Mouse (Mus musculus): ENCODE results near the gene Drg1. TPM values are rescaled to one million over a fixed set of nuclear protein-coding genes. Genes with fewer than 3 reads are reported as not detected.
A peak's percentile ranks its signal among the peaks of the same experiment; 100 is the strongest.

The Drg1 gene
- 226 and 231 TPM in 2 replicates for polyA plus RNA-seq (2015; fragmentation: Nextera tagmentation; extraction: Ambion mirVana)

GRCm38 (mm10) chr11:3266079-3266685, at the start of gene Drg1:
TSS of gene Drg1 (minus strand) at chr11:3266415.
- Histone ChIP-seq H3K4me3 (peak within 1 kb of the TSS; percentile 91), H3K36me3 (peaks cover 28% of the 10 kb centered on the region), H3K4me1 (peaks cover 13% of the 10 kb centered on the region), H3K27ac (peak within 1 kb of the TSS; percentile 97), H3K27me3 (no peaks in the 10 kb centered on the region), H3K9ac (peak within 1 kb of the TSS; percentile 97), H3K9me3 (no peaks in the 10 kb centered on the region), H3K4me2 (replicated peaks) (peak within 1 kb of the TSS; percentile 79)
- ATAC-seq (ENCODE audit: low FRiP score, low read depth), result peak; percentile 98
- WGBS, result under 1% methylated on average over 72 of the region's 72 CpGs

- 0 out of 2 replicates have a peak, but pooled peaks have one; percentile 49 for ATAC-seq (ENCODE audit: low FRiP score, low read depth)
- no peak overlapping the region for H3K4me2 ChIP-seq (replicated peaks)
- no peak overlapping the region for H3K4me3 ChIP-seq
Observed at GRCm38 (mm10) chr11:3314148-3314547, 47.9 kb upstream of the Drg1 start.

GRCm38 (mm10) chr11:3313294-3313693, 47.1 kb upstream of the Drg1 start:
- Histone ChIP-seq H3K36me3 (peaks cover 50% of the 10 kb centered on the region), H3K27ac (no peak overlapping the region), H3K27me3 (no peaks in the 10 kb centered on the region), H3K4me1 (no peaks in the 10 kb centered on the region), H3K4me3 (no peak overlapping the region), H3K4me2 (replicated peaks) (no peak overlapping the region), H3K9me3 (no peaks in the 10 kb centered on the region), H3K9ac (no peak overlapping the region)
- 86% methylated on average over 1 of the region's 1 CpGs for WGBS
- no peak for ATAC-seq (ENCODE audit: low FRiP score, low read depth)

More at GRCm38 (mm10) chr11:3314148-3314547, 47.9 kb upstream of the Drg1 start:
- no peak overlapping the region for H3K9ac ChIP-seq
- no peaks in the 10 kb centered on the region for H3K4me1 ChIP-seq
- WGBS, result 32% methylated on average over 2 of the region's 2 CpGs
- peaks cover 42% of the 10 kb centered on the region for H3K36me3 ChIP-seq
- no peak overlapping the region for H3K27ac ChIP-seq
- H3K9me3 ChIP-seq, result no peaks in the 10 kb centered on the region
- H3K27me3 ChIP-seq, result no peaks in the 10 kb centered on the region

GRCm38 (mm10) chr11:3311586-3312347, 45.6 kb upstream of the Drg1 start:
- H3K9ac ChIP-seq, result no peak overlapping the region
- no peak for ATAC-seq (ENCODE audit: low FRiP score, low read depth)
- 76% methylated on average over 10 of the region's 10 CpGs for WGBS
- H3K27ac ChIP-seq, result no peak overlapping the region
- no peaks in the 10 kb centered on the region for H3K9me3 ChIP-seq
- no peak overlapping the region for H3K4me2 ChIP-seq (replicated peaks)
- H3K27me3 ChIP-seq, result no peaks in the 10 kb centered on the region
- H3K4me3 ChIP-seq, result no peak overlapping the region
- H3K4me1 ChIP-seq, result no peaks in the 10 kb centered on the region
- H3K36me3 ChIP-seq, result peaks cover 66% of the 10 kb centered on the region

- Histone ChIP-seq H3K27ac (no peak overlapping the region), H3K4me1 (no peaks in the 10 kb centered on the region), H3K9me3 (no peaks in the 10 kb centered on the region), H3K4me2 (replicated peaks) (no peak overlapping the region), H3K27me3 (no peaks in the 10 kb centered on the region), H3K36me3 (peaks cover 74% of the 10 kb centered on the region), H3K4me3 (no peak overlapping the region), H3K9ac (no peak overlapping the region)
- WGBS, result 82% methylated on average over 10 of the region's 10 CpGs
- 0 out of 2 replicates have a peak, but pooled peaks have one; percentile 9 for ATAC-seq (ENCODE audit: low FRiP score, low read depth)
Observed at GRCm38 (mm10) chr11:3310789-3311585, 44.8 kb upstream of the Drg1 start.

- Histone ChIP-seq H3K9me3 (no peaks in the 10 kb centered on the region), H3K36me3 (peaks cover 85% of the 10 kb centered on the region), H3K4me3 (no peak overlapping the region), H3K9ac (no peak overlapping the region), H3K4me2 (replicated peaks) (no peak overlapping the region), H3K27me3 (no peaks in the 10 kb centered on the region), H3K27ac (no peak overlapping the region), H3K4me1 (no peaks in the 10 kb centered on the region)
- WGBS, result 89% methylated on average over 4 of the region's 4 CpGs
- ATAC-seq (ENCODE audit: low FRiP score, low read depth), result no peak
Observed at GRCm38 (mm10) chr11:3309884-3310283, 43.7 kb upstream of the Drg1 start.

GRCm38 (mm10) chr11:3307875-3308274, 41.7 kb upstream of the Drg1 start:
- 95% methylated on average over 3 of the region's 3 CpGs for WGBS
- no peak overlapping the region for H3K27ac ChIP-seq
- H3K36me3 ChIP-seq, result peaks cover 94% of the 10 kb centered on the region
- no peak overlapping the region for H3K4me3 ChIP-seq
- no peaks in the 10 kb centered on the region for H3K9me3 ChIP-seq
- ATAC-seq (ENCODE audit: low FRiP score, low read depth), result no peak
- H3K9ac ChIP-seq, result no peak overlapping the region
- no peak overlapping the region for H3K4me2 ChIP-seq (replicated peaks)
- no peaks in the 10 kb centered on the region for H3K27me3 ChIP-seq
- H3K4me1 ChIP-seq, result no peaks in the 10 kb centered on the region; the same call in 1 of the 2 replicates

GRCm38 (mm10) chr11:3305821-3306220, 39.6 kb upstream of the Drg1 start:
- Histone ChIP-seq H3K4me1 (peaks cover 10% of the 10 kb centered on the region; the same call in 1 of the 2 replicates), H3K36me3 (peaks cover 99% of the 10 kb centered on the region), H3K4me2 (replicated peaks) (no peak overlapping the region), H3K4me3 (no peak overlapping the region), H3K27ac (no peak overlapping the region), H3K9me3 (no peaks in the 10 kb centered on the region), H3K27me3 (no peaks in the 10 kb centered on the region), H3K9ac (no peak overlapping the region)
- ATAC-seq (ENCODE audit: low FRiP score, low read depth), result no peak
- 92% methylated on average over 4 of the region's 4 CpGs for WGBS

GRCm38 (mm10) chr11:3302792-3303191, 36.6 kb upstream of the Drg1 start:
- Histone ChIP-seq H3K27ac (no peak overlapping the region), H3K4me2 (replicated peaks) (no peak overlapping the region), H3K4me3 (no peak overlapping the region), H3K9me3 (no peaks in the 10 kb centered on the region), H3K4me1 (peaks cover 10% of the 10 kb centered on the region; the same call in 1 of the 2 replicates), H3K9ac (no peak overlapping the region), H3K27me3 (no peaks in the 10 kb centered on the region), H3K36me3 (peaks cover 99% of the 10 kb centered on the region)
- no peak for ATAC-seq (ENCODE audit: low FRiP score, low read depth)
- WGBS, result 67% methylated on average over 4 of the region's 4 CpGs

- H3K4me2 ChIP-seq (replicated peaks), result no peak overlapping the region
- no peak for ATAC-seq (ENCODE audit: low FRiP score, low read depth)
- no peak overlapping the region for H3K4me3 ChIP-seq
- H3K9me3 ChIP-seq, result no peaks in the 10 kb centered on the region
- H3K27me3 ChIP-seq, result no peaks in the 10 kb centered on the region
- H3K27ac ChIP-seq, result no peak overlapping the region
- peaks cover 99% of the 10 kb centered on the region for H3K36me3 ChIP-seq
- 83% methylated on average over 4 of the region's 4 CpGs for WGBS
- H3K9ac ChIP-seq, result no peak overlapping the region
- peaks cover 10% of the 10 kb centered on the region; the same call in 1 of the 2 replicates for H3K4me1 ChIP-seq
Observed at GRCm38 (mm10) chr11:3302385-3302784, 36.2 kb upstream of the Drg1 start.

GRCm38 (mm10) chr11:3301075-3301474, 34.9 kb upstream of the Drg1 start:
- no peak overlapping the region for H3K27ac ChIP-seq
- H3K4me2 ChIP-seq (replicated peaks), result no peak overlapping the region
- H3K4me1 ChIP-seq, result peaks cover 11% of the 10 kb centered on the region
- peaks cover 99% of the 10 kb centered on the region for H3K36me3 ChIP-seq
- H3K27me3 ChIP-seq, result no peaks in the 10 kb centered on the region
- no peak overlapping the region for H3K9ac ChIP-seq
- 96% methylated on average over 5 of the region's 5 CpGs for WGBS
- no peak overlapping the region for H3K4me3 ChIP-seq
- ATAC-seq (ENCODE audit: low FRiP score, low read depth), result no peak
- H3K9me3 ChIP-seq, result no peaks in the 10 kb centered on the region

GRCm38 (mm10) chr11:3298813-3299185, 32.6 kb upstream of the Drg1 start:
- WGBS, result 90% methylated on average over 14 of the region's 14 CpGs
- H3K4me3 ChIP-seq, result no peak overlapping the region
- no peak for ATAC-seq (ENCODE audit: low FRiP score, low read depth)
- H3K9me3 ChIP-seq, result no peaks in the 10 kb centered on the region
- no peak overlapping the region for H3K9ac ChIP-seq
- no peak overlapping the region for H3K4me2 ChIP-seq (replicated peaks)
- no peaks in the 10 kb centered on the region for H3K27me3 ChIP-seq
- H3K4me1 ChIP-seq, result peaks cover 32% of the 10 kb centered on the region
- peaks cover 99% of the 10 kb centered on the region for H3K36me3 ChIP-seq
- H3K27ac ChIP-seq, result no peak overlapping the region

Data from limb, embryonic 13.5 days (tissue).